Mouse (Mus musculus) spleen, postnatal 4 days (tissue): ENCODE measurements at regions not wholly inside any gene's neighbourhood (a gene's known extent, or its start where the extent isn't known, plus 50 kb on each side); places are given as distances from the start of the nearest gene placed in this dataset.
"Not testable (repeated sequence)": the region's sequence is repeated elsewhere in the genome, so short reads cannot be mapped to it uniquely, and the experiment has no call there.

Experiments used
- DNase-seq, 2 experiments: peaks; one replicate each; pipeline ENCODE4 v3.0.0; 2022; ENCODE audit warnings: low spot score in 2 of 2

GRCm38 (mm10) chr13:46038441-46039331 lies 73.9 kb upstream of the Atxn1 start:
- DNase-seq: no peak

DNA sequence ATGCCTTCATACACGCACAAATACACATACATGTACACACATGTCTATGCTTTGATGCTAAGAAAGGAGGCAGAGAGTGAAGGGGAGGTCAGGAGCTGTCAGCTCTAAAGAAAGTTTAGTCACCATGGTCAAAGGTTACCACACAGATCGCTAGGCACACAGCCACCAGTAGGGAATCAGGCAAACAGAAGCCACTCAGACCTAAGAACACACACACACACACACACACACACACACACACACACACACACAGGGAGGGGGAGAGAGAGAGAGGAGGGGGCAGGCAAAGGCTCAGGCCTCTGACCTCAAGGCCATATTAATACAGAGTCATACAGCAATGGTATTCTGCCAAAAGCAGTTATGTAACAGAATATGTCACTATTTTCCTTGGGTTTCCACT lies 67.5 kb upstream of the Atxn1 start:
- no peak for DNase-seq

- DNase-seq: no peak
Observed at GRCm38 (mm10) chr13:46026018-46026417, 61.2 kb upstream of the Atxn1 start.

DNA sequence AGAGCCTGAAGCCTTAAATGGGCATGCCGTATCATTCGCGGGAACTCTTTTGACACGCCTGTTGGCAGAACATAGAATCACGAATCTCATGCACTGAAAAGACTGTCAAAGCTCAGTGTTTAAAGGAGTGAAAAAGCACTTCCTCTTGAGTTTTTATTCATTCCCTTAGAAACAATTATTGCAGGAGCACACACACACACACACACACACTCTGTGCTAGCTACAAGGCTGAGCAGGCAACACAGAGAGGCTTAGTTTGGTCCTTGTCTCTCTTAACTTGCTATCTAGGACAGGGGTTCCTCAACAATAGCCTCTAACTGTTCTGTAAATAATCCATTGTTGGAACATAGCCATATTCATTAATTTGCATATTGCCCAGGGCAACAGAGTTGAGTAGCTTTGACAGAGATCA lies 58.8 kb upstream of the Atxn1 start:
- DNase-seq: no peak

GRCm38 (mm10) chr13:46023187-46023586 lies 58.4 kb upstream of the Atxn1 start:
- no peak for DNase-seq

GRCm38 (mm10) chr13:46020945-46021835 lies 56.4 kb upstream of the Atxn1 start:
- DNase-seq: no peak

GRCm38 (mm10) chr13:46019431-46020166 lies 54.8 kb upstream of the Atxn1 start:
- DNase-seq: no peak

GRCm38 (mm10) chr13:46018903-46019430 lies 54.2 kb upstream of the Atxn1 start:
- no peak for DNase-seq

GRCm38 (mm10) chr13:46017742-46018141 lies 52.9 kb upstream of the Atxn1 start:
- no peak for DNase-seq

- DNase-seq: not testable (repeated sequence)
Observed at GRCm38 (mm10) chr13:46017011-46017410, 52.2 kb upstream of the Atxn1 start.

DNA sequence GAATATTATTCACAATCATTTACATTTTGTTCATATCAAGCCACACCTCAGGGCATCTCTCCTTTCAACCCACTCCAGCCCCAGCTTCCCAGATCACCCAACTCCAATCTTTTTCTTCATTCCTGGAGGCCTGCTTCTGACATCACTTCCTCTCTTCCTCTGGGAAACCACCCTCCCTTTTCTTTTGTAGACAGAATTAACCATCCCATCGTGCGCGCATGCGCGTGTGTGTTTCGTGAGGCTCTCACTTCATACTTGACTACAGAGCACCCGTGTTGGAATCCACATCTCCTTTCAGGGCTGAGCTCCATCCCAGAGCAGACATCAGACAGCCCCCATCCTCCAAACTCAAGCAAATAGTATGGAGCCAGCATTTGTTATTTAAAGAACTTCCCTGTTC lies 50.4 kb upstream of the Atxn1 start:
- DNase-seq: no peak

DNA sequence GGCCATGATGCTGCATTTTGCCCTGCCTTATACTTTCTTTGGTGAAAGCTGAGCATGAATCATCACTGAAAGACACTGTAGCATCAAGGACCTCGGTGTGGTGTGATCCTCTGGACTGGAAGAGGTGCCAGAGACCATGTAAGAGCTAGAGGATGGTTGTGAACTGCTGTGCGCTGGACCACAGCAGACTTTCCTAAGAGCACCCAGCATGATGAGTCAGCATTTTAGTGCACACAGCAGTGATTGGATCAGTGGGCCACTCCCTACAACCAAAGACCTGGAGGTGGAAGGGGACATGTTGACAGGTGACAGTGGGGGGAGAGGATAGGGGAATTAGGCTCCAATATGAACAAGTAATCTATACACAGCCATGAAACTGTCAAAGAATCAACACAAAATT lies 49.8 kb upstream of the Atxn1 start:
- no peak for DNase-seq
